Mouse (Mus musculus) liver, adult 2 months (tissue): Measurements from ENCODE around the gene Galnt2.

Experiments used
- CTCF ChIP-seq: fragments of 200-500 bp; IDR thresholded peaks from 2 replicates; pipeline ENCODE4 v1.5.1; 2011; ENCODE audit warnings: low read depth, low read length, control low read depth
- POLR2A ChIP-seq: fragments of 200-500 bp; IDR thresholded peaks from 2 replicates; pipeline ENCODE4 v1.6.1; 2011; ENCODE audit warnings: low read length, control low read depth; ENCODE audit not compliant: insufficient read depth; ENCODE audit errors: extremely low read depth

GRCm38 (mm10) chr8:124193992-124194391, 37.2 kb upstream of the Galnt2 start:
- TF ChIP-seq CTCF (no peak), POLR2A (no peak)
